Mouse (Mus musculus) thymus, postnatal 14 days (tissue): ENCODE results near the gene Nedd1.
A peak's percentile ranks its signal among the peaks of the same experiment; 100 is the strongest.

Experiments used
- DNase-seq: peaks from one replicate; pipeline ENCODE4 v3.0.0; 2021

The Nedd1 gene

DNA sequence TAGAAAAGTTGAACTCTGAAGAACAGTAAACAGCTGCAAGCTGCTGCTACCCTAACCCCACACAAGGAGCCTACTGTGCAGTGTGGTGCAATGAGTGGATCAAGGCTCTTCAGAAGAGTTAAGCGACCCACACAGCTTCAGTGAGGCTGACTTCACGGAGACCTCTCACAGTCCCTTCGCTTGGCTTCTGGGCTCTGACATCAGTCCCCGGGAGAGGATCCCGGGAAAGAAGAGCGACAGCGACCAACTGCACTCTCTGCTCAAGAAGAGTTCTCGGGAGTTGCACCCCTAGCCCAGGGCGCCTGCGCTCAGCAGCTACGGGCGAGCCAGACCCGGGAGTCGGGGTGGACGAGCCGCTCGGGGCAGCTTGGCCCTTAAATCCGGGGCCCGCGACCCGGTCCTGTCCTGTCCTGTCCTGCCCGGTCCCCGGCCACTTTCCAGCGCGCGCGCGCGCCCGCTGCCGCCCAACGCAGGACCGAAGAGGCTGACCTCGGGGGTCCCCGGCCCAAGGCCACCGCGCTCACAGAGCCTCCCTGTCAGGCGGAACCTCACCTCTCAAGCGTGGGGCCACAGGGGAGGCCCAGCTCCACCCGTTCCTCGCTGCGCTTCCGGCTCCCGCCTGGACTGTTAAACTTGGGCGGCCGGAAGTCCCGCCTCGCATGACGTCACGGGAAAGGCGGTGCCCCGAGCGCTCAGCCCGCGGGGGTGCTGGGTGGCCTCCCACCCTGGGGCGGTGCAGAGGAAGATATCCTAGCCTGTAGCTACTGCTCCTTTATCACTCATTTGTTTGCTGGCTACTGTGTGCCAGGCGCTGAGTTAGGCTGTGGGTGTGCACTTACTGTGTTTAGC lies at the start of gene Nedd1:
Gene Nedd1, minus strand, starts transcription at position 650 of the 849 bp plus-strand sequence.
- DNase-seq = peak; percentile 99

DNA sequence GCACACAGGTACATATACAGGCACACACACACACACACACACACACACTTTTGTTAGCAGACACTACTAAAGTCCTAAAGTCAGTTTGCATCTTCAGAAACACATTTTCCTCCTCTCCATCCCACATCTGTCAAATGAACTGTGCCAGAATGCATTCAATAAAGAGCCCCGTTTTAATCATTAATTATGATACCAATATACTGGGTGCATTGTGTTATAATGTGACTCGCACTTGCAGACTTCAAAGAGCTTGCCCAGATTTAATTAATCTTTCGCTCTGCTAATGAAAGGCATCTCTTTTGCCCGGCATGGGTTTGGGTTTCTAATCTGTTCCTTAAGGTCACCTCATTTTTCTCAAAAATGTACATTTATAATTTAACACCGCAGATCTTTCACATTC lies 32.1 kb upstream of the Nedd1 start:
- no peak for DNase-seq

DNA sequence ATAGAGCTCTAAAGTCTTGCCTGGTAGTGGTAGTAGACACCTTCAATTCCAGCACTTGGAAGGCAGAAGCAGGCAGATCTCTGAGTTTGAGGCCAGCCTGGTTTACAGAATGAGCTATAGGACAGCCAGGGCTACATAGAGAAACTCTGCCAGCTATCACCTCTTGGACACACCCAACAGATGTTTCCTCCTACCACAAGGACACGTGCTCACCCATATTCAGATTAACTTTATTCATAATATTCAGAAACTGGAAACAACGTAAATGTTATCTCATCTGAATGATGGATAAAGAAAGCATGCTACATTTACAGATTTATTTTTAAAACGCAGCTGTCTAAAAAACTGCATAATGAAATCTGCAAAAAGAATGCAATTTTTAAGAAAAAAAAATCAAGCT lies 8.1 kb upstream of the Nedd1 start:
- no peak for DNase-seq

DNA sequence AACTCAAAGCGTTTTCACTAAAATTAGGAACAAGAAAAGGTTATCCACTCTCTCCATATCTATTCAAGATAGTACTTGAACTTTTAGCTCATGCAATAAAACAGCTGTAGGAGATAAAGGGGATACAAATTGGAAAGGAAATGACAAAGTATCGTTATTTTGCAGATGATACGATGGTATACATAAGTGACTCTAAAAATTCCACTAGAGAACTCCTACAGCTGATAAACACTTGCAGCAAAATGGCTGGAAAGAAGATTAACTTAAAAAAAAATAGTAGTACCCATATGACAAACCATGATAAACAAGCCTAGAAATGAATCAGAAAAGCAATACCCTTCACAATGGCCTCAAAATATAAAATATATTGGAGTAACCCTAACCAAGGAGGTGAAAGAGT lies 6.5 kb upstream of the Nedd1 start:
- DNase-seq = no peak

DNA sequence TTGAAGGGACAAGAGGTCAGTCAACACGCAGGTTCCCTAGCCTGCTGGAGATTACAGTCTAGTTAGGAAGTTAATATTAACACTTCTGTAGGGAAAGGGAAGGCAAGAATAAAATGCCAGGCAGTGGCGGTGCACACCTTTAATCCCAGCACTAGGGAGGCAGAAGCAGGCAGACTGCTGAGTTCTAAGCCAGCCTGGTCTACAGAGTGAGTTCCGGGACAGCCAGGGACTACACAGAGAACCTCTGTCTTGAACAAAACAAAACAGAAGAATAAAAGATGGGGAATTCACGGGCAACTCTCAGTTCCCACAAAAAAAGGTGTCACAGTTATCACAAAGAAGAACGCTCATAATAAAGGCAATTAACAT lies 384 bp upstream of the Nedd1 start:
- DNase-seq = no peak

DNA sequence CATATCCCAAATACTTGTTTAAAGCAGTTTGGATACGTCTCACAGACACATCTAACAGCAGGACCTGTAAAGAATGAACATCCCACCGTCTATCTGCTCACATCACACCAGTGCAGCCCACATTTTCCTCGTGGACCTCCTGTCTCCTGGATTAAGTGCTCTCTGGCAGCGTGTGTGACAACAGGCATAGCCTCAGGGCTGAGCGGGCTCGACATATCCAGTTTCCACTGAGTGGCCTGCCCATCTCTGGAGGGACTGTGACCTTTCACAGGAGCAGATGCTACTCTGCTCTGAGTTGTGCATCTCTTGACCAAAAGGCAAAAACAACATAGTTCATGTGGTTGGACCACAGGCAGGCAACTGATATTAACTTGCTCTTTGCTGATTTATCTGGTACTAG lies 23.2 kb downstream of the Nedd1 start:
- DNase-seq = no peak

DNA sequence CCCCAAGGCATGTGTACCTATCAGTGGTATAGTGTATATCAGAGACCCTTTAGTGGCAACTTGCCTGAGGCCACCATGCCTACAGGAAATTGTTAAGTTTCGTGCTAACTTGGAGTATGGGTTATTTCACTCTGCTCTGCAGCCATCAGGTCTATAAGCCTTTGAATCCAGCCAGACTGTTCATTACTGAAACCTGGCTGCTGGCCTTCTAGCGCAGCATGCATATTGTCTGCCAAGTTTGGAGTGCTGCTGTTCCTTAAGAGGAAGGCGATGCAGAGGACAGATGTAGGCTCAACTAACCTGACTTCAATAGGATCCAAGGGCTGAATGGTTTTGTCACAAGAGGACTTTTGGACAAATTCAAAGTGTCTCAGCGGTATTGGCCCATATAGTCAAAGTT lies 47.2 kb downstream of the Nedd1 start:
- DNase-seq = no peak

GRCm38 (mm10) chr10:92671906-92672305 lies 50.3 kb downstream of the Nedd1 start:
- no peak for DNase-seq

DNA sequence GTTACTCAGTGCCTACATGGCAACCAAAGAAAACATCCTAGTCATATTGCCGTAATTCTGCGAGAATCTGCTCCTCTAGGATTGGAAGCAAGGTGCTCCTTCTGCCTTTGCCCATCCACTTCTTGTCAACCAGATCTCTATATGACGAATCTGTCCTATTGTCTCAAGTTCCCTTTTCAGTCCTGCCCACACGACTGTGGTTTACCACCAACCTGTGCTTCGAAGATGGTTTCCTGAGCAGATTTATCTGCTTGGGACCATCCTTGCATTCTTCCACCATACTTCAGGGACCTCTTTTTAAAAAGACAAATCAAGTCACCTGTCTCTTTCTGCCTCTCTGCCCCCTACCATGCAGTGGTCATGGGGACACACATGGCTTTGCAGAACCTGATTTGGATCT lies 56.9 kb downstream of the Nedd1 start:
- DNase-seq = no peak

DNA sequence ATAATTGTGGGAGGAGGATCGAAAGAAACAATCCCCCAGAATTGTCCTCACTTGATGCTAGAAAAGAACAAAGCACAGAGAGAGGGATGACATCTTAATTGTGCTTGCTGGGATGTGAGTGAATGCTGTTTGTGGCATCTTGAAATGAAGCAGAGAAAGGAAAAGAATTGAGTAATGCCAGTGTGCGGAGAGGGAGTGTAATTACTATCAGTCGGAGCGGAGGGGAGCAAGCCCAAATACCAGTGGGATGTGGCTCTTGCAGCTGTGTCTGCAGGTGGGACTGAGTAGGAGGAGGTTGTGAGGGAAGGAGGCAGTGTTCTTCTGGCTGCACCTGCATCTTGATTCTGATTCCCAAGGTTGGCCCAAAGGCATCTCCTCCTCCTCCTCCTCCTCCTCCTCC lies 69.0 kb downstream of the Nedd1 start:
- no peak for DNase-seq

DNA sequence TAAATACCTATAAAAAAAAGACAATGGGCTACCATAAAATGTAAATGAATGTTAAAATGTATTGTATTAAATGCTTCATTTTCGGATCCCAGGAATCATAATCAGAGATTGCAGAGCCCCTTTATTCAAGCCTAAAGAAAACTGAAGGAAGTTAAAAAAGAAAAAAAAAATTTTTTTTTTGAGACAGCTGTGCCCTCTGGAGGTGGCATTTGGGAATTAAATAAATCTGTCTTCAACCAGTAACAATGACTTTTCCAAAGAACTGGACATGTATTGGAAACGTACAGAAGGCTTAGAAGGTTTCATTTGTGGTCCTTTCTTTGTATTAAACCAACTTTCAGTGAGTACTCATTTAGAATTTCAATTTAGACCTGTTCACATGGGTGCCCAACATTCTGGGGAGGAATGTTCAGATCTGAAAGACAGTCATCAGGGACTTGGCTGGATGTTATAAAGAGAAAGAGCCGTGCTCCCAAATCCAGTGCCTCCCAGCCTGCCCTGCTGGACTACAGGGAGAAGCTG lies 69.8 kb downstream of the Nedd1 start:
- no peak for DNase-seq

DNA sequence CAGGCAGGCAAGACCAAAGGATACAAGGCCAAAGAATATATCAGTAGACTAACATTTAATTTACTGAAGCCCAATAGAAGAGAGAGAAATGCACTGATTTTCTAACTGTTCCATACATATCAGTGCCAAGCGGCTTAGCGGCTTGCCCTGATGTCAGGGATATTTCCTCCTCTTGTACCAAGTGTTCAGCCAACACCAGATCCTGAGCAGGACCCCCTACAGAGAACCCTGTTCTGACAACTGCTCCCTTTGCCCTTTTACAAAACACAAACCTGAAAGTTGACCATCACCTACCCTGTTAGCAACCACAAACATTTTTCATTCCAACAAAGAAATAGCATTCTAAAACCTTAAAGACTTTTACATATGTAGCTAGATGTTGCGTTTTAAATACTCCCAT lies 71.0 kb downstream of the Nedd1 start:
- DNase-seq = no peak

DNA sequence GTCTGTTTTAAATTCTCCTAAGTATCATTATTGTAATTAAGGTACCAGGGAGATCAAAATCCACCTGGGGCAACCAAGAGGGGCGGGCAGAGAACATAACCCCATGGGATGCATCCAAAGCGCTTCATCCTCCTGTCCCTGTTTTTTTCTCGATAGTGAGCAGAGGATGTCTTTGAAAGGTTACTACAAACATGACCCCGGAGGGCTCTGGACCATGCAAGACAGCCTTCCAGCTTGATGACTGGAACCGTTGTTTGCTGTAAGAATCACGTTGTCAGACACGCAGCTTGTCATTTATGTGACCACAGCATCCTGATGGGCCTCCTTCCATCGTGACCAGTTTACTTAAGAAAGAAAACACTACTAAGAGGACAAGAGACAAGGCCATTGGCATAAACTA lies 73.1 kb downstream of the Nedd1 start:
- no peak for DNase-seq

DNA sequence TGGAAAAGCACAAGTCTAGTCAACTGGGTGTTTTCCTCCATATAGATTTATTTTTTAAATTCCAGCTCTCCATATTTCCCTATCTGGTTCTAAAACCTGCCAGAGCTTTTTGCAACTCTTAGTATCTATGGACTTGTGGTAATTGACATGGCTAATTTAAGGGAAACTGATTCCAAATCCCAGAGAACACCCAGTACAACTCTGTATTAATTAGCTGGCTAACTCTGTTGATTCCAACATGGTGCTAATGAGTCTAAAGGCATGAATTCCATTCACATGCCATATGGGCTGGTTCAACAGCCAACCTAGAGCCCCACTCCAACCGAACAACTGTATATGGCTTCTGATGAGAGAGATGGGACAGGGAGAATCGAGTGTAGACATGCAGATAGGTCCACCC lies 74.5 kb downstream of the Nedd1 start:
- no peak for DNase-seq

DNA sequence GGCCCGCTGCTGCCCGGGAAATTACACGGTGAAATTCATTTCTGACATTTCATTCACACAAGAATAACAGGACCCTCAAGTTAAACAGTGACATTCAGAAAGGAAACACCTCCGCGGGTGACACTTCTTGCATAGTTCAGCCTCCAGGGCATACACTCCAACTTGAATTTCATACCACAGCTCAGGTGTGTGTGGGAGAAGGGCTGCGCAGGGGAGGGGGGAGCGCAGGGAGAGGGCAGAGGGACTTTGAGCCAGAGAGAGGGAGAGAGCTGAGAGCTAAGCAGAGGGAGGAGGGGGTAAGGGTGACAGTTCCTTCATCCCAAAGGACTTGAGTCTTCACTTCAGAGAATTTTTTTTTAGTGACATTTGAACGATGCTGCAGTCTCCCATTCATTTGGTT lies 78.2 kb downstream of the Nedd1 start:
- no peak for DNase-seq

DNA sequence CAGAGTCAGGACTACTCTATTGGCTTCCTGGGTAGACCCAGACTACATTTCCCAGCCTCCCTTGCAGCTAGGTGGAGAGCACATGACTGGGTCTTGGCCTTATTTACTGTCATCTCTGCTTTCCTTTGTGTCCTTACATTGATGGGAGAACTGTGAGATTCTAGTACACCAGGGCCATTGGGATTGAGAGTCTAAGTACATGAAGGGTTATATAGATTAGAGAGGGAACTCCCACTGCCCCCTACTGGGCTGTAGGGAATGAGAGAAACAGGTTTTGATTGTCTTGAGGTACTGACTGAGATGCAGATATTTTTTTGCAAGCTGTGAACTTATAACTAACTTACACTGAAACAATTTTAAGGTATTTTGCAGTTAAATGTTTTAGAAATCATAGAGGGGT lies 81.2 kb downstream of the Nedd1 start:
- DNase-seq = no peak
